Mouse (Mus musculus): ENCODE results near the gene 9430097D07Rik. TPM values are rescaled to one million over a fixed set of nuclear protein-coding genes. Genes with fewer than 3 reads are reported as not detected.

9430097D07Rik gene
- polyA plus RNA-seq, 1 experiment from 2014 or later: 0.22 TPM

DNA sequence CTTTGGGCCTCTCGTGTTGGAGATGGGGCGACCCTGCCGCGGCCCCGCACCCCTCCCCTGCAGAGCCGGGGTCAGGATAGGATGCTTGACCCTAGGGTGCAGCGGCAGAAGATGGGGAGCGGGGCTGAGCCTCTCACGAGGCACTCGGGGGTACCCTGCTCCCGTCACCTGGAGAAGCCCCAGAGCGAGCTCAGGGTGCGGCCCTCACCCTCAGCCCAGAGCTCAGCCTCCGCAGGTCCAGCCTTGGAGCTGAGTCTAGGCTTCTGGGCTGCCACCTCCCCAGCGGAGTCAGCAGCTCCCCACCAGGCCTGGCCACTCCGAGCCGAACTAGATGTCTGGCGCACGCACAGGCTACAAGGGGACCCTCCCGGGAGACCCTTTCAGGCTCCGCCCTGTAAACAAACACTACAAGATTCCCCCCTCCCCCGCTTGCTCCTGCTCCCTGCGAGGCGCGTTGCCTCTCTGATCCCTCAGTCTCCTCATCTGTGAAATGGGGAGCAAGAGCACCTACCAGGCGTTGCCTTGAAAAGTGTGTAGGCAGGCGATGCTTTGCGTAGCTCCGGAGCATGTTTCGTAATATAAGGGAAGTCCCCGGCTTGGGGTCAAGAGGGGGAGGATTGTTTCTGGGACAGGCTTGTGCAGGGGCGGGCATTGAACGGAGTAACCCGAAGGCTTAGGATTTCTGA lies 31.9 kb upstream of the 9430097D07Rik start:
- H3K4me3 ChIP-seq: peak overlapping the region; percentile 78
- 7% methylated on average over 34 of the region's 34 CpGs for WGBS
- H3K4me1 ChIP-seq: peaks cover 42% of the 10 kb centered on the region
- peak overlapping the region; percentile 89 for H3K27ac ChIP-seq (replicated peaks)
- peaks cover 12% of the 10 kb centered on the region for H3K27me3 ChIP-seq (ENCODE audit: low read depth, poor library complexity, severe bottlenecking)
- peaks cover 3% of the 10 kb centered on the region; the same call in 1 of the 2 replicates for H3K36me3 ChIP-seq
- peak; percentile 58 for DNase-seq (ENCODE audit: low spot score)
- H3K9me3 ChIP-seq (replicated peaks): no peaks in the 10 kb centered on the region

DNA sequence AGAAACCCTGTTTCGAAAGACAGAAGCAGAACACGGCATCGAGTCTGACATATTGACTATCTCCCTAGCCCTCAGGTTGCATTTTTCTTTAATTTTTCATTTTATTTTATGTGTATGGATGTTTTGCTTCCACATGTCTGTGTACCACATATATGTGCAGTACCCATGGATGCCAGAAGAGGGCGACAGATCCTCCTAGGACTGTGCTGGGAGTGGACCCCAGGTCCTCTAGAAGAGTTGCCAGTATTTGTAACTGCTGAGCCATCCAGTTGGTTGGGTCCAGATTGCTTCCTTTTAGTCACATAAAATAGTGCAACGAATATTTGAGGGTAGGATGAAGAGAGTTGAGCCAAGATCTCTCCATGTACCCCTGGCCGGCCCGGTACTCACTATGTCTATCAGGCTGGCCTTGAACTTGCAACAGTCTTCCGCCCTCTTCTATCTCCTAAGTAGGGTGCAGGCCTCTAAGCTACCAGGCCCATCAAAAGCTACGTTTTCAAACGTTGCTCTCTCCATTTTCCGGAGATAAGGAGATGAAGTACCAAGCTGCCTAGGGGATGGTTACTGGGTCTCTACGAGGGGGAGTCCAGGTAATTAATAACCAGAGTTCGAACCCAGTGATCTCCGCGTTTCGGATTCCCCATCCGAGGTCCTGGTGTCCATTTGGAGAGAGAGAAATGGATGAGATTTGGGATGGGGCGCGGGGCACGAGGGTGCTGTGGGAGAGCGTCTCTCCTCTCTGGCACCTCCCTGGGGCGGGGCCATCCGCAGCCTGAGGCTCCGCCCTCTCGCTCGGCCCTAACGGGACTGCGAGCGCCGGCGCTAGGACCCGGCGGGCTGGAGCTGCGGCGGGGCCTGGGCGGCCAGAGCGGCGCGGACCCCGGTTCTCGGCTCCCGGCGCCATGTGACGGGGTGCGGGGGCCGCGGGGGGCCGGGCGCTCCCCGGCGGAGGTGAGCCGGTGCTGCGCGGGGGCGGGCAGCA lies 31.0 kb upstream of the 9430097D07Rik start:
- Histone ChIP-seq H3K9me3 (replicated peaks) (no peaks in the 10 kb centered on the region), H3K4me1 (peaks cover 52% of the 10 kb centered on the region), H3K27ac (replicated peaks) (peak overlapping the region; percentile 89), H3K36me3 (no peaks in the 10 kb centered on the region), H3K4me3 (peak overlapping the region; percentile 78), H3K27me3 (ENCODE audit: low read depth, poor library complexity, severe bottlenecking) (peaks cover 12% of the 10 kb centered on the region)
- WGBS: 12% methylated on average over 55 of the region's 55 CpGs
- DNase-seq (ENCODE audit: low spot score): peak; percentile 83

DNA sequence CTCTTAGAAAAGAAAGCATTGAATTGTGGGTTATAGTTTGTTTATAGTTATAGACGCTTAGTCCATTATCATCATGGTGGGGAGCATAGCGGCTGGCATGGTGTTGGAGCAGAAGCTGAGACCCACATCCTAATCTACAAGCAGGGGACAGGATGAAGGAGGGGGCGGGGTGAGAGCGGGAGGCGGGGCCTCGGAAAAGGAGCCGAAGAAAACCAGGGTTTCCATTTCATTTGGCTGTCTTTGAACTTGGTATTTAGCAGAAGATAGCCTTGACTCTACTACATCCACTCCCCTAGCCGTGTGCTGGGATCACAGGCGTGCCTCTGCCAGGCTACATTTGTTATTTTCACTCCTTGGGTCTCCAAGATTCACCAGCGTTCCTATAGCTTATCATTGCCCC lies 29.1 kb upstream of the 9430097D07Rik start:
- H3K9me3 ChIP-seq (replicated peaks): no peaks in the 10 kb centered on the region
- H3K27ac ChIP-seq (replicated peaks): no peak overlapping the region
- H3K27me3 ChIP-seq (ENCODE audit: low read depth, poor library complexity, severe bottlenecking): peaks cover 12% of the 10 kb centered on the region
- peaks cover 45% of the 10 kb centered on the region for H3K4me1 ChIP-seq
- no peak overlapping the region for H3K4me3 ChIP-seq
- DNase-seq (ENCODE audit: low spot score): no peak
- H3K36me3 ChIP-seq: no peaks in the 10 kb centered on the region
- WGBS: 55% methylated on average over 10 of the region's 10 CpGs

DNA sequence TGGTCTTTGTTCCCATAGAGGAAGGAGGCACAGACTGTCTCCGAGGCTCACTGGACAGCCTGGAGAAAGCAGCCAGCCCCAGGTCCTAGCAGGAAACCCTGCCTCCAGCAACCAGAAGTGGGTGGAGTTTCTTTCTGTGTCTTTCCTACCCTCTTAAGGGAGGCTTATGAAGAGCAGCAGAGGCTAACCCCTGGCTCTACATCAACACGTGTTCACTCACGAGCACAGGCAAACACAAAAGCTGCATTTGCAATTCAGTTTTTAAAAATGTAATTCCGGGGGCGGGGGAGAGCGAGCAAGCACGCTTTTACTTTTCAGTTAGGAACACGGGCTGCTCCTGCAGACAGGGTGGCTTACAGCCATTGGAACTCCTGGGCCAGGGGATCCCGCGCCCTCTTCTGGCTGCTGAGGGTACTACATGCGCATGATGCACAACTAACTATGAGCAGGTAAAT lies 27.1 kb upstream of the 9430097D07Rik start:
- H3K4me1 ChIP-seq: peaks cover 30% of the 10 kb centered on the region
- peak; percentile 89 for DNase-seq (ENCODE audit: low spot score)
- peaks cover 4% of the 10 kb centered on the region for H3K27me3 ChIP-seq (ENCODE audit: low read depth, poor library complexity, severe bottlenecking)
- H3K27ac ChIP-seq (replicated peaks): peak overlapping the region; percentile 64
- peak overlapping the region; percentile 50 for H3K4me3 ChIP-seq
- H3K36me3 ChIP-seq: no peaks in the 10 kb centered on the region
- no peaks in the 10 kb centered on the region for H3K9me3 ChIP-seq (replicated peaks)
- 1% methylated on average over 11 of the region's 11 CpGs for WGBS

DNA sequence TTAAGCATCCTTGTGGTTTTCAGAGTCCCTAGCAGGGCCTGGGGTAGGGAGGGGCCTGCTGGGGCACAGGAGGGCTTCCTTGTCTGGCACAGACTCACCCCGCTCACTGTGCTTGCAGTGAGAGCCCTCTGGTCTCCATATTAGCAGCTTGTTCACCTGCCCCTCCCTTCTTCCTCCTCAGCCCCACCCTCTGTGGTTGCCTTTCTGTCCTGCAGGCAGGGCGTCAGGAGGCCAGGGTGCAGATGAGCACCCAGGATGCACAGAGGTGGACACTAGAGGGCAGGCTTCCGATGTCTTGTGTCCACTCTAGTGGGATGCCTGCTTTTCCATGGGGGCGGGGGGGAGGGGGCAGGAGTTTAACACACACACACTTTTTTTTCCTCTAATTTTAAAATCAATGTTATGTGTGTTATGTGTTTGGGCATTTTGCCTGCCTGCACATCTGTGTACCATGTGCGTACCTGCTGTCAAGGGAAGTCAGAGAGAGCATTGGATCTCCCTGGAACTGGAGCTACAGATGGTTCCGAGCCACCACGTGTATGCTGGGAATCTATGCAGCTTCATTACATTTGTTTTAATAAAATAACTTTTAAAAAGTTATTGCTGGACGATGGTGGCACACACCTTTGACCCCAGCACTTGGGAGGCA lies 26.1 kb upstream of the 9430097D07Rik start:
- H3K36me3 ChIP-seq: no peaks in the 10 kb centered on the region
- WGBS: 36% methylated on average over 8 of the region's 8 CpGs
- no peak for DNase-seq (ENCODE audit: low spot score)
- peaks cover 19% of the 10 kb centered on the region for H3K4me1 ChIP-seq
- H3K27ac ChIP-seq (replicated peaks): 0 out of 2 replicates have a peak overlapping the region, but pooled peaks have one; percentile 9
- no peaks in the 10 kb centered on the region for H3K27me3 ChIP-seq (ENCODE audit: low read depth, poor library complexity, severe bottlenecking)
- H3K9me3 ChIP-seq (replicated peaks): no peaks in the 10 kb centered on the region
- H3K4me3 ChIP-seq: no peak overlapping the region

DNA sequence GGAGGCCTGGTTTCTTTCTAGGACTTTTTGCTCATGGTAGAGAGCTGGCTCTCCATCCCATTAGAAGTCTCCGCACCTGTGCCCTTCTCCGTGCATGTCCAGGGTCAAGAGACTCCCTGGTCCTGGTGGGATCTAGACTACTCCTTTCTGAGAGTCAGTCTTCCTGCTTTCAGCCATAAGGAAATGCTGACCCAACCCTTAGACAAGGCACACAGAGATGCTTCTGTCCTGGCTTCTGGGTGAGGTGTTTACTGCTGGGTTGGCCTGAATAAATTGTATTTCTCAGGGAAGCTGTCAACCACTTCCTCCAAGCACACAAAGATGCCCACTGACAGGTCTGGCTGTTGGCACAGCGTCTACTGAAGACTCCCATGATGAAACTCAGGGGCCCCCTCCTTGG lies 23.9 kb upstream of the 9430097D07Rik start, which contains the start of gene St6galnac6:
Gene St6galnac6, plus strand, starts transcription at position 301 of the 400 bp plus-strand sequence.
- no peaks in the 10 kb centered on the region for H3K27me3 ChIP-seq (ENCODE audit: low read depth, poor library complexity, severe bottlenecking)
- peaks cover 17% of the 10 kb centered on the region for H3K4me1 ChIP-seq
- DNase-seq (ENCODE audit: low spot score): no peak
- H3K4me3 ChIP-seq: no peak within 1 kb of the TSS
- 97% methylated on average over 3 of the region's 3 CpGs for WGBS
- no peak within 1 kb of the TSS for H3K27ac ChIP-seq (replicated peaks)
- no peaks in the 10 kb centered on the region for H3K36me3 ChIP-seq
- H3K9me3 ChIP-seq (replicated peaks): no peaks in the 10 kb centered on the region

DNA sequence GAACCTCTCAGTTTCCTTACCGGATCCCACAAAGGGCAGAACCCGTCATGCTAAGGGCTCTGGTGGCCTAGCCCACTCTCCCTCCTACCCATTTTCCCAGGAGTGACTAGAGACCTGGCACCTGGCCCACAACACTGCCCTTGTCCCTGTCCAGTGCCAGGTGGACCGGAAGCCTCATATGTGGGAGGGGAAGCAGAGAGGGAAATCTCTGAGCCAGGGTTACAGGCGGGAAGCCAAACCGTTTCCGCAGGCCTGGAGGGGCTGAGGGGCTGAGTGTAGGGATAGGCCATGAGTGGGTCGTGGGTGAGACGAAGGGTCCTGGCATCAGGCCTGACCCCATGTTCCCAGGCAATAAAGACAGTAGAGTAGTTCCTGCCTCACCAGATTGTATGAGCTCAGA lies 23.0 kb upstream of the 9430097D07Rik start:
- 95% methylated on average over 8 of the region's 8 CpGs for WGBS
- DNase-seq (ENCODE audit: low spot score): no peak
- Histone ChIP-seq H3K27ac (replicated peaks) (no peak overlapping the region), H3K27me3 (ENCODE audit: low read depth, poor library complexity, severe bottlenecking) (no peaks in the 10 kb centered on the region), H3K9me3 (replicated peaks) (no peaks in the 10 kb centered on the region), H3K4me3 (no peak overlapping the region), H3K36me3 (peaks cover 3% of the 10 kb centered on the region; the same call in 1 of the 2 replicates), H3K4me1 (peaks cover 17% of the 10 kb centered on the region)

DNA sequence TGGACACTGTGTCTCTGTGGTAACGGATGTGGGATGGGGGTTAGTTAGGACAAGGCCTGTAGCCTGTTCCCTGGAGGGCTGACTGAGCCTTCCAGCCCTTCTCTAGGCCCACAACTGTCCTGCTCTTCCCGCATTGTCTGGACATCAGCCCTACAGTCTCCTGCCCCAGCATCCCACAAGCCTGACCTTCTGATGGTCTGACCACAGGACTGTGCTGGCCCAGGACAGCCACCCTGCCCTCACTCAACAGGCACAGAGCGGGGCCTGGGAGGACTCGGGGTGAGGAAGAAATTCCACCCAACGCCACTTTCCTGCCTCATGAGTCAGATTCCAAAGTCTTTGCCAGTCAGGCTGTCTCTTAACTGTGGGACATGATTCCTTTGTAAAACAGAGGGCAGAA lies 22.2 kb upstream of the 9430097D07Rik start:
- no peaks in the 10 kb centered on the region for H3K27me3 ChIP-seq (ENCODE audit: low read depth, poor library complexity, severe bottlenecking)
- no peaks in the 10 kb centered on the region for H3K9me3 ChIP-seq (replicated peaks)
- H3K36me3 ChIP-seq: peaks cover 3% of the 10 kb centered on the region; the same call in 1 of the 2 replicates
- H3K27ac ChIP-seq (replicated peaks): peak overlapping the region; percentile 6; the same call in 1 of the 2 replicates
- H3K4me1 ChIP-seq: peaks cover 16% of the 10 kb centered on the region
- DNase-seq (ENCODE audit: low spot score): no peak
- H3K4me3 ChIP-seq: no peak overlapping the region
- 93% methylated on average over 5 of the region's 5 CpGs for WGBS

DNA sequence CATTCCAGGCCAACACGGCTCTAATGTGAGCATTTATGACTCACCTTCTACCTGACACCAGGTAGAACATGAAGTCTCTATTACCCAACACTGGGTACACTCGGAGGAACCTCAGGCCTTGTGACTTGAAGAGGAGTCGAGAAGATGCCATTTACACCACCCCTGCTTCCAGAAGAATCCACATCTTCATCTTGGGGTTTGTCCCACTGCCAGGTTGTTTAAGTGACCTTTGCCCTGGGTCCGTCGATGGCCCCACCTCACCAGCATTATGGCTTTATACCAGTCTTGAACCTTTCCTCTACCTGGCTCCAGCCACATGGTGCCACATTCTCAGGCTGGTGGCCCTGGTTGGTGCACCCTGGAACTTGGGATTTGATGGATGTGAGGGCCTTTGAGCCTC lies 21.8 kb upstream of the 9430097D07Rik start:
- Histone ChIP-seq H3K4me3 (no peak overlapping the region), H3K36me3 (peaks cover 3% of the 10 kb centered on the region; the same call in 1 of the 2 replicates), H3K9me3 (replicated peaks) (no peaks in the 10 kb centered on the region), H3K27ac (replicated peaks) (0 out of 2 replicates have a peak overlapping the region, but pooled peaks have one; percentile 6), H3K27me3 (ENCODE audit: low read depth, poor library complexity, severe bottlenecking) (no peaks in the 10 kb centered on the region), H3K4me1 (peaks cover 11% of the 10 kb centered on the region)
- 86% methylated on average over 5 of the region's 5 CpGs for WGBS
- DNase-seq (ENCODE audit: low spot score): no peak

DNA sequence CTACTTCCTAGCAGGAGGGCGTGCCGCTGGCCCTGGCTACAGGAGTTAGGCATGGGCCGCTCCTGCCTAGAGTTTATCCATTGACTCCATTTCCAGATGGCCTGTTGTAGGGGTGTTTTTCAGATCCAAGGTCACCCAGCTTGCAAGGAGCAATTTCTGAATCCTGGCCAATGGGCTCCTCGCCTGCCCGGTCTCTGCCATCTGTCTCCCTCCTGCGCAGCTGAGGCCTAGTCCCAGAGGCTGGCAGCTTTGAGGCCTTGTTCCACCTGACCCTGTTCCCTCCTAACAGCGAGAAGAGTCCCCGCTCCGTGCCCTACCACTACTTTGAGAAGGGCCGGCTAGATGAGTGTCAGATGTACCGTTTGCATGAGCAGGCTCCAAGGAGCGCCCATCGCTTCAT lies 21.2 kb upstream of the 9430097D07Rik start:
- peaks cover 6% of the 10 kb centered on the region for H3K4me1 ChIP-seq
- peaks cover 3% of the 10 kb centered on the region; the same call in 1 of the 2 replicates for H3K36me3 ChIP-seq
- no peak overlapping the region for H3K4me3 ChIP-seq
- 91% methylated on average over 13 of the region's 13 CpGs for WGBS
- H3K9me3 ChIP-seq (replicated peaks): no peaks in the 10 kb centered on the region
- no peak for DNase-seq (ENCODE audit: low spot score)
- H3K27ac ChIP-seq (replicated peaks): no peak overlapping the region
- no peaks in the 10 kb centered on the region for H3K27me3 ChIP-seq (ENCODE audit: low read depth, poor library complexity, severe bottlenecking)

DNA sequence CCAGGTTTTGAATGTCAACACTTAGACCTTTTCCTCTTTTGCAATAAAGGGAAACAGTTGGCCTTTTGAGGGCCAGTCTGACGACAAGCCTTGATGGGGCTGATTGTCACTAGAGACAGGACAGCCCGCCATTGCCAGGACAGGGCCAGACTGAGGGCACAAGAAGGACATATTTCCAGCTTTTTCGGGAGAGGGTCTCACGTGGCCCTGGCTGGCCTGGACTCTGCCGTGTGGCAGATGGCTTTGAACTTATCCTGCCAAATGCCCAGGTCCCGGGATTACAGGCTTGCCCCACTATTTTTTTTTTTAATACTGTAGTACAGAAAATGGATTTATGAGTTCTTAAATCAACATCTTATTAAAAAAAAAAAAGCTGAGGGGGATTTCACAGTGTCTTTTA lies 15.8 kb upstream of the 9430097D07Rik start:
- Histone ChIP-seq H3K27me3 (ENCODE audit: low read depth, poor library complexity, severe bottlenecking) (peaks cover 9% of the 10 kb centered on the region; the same call in 1 of the 2 replicates), H3K4me1 (peaks cover 28% of the 10 kb centered on the region), H3K9me3 (replicated peaks) (no peaks in the 10 kb centered on the region), H3K4me3 (no peak overlapping the region), H3K27ac (replicated peaks) (no peak overlapping the region), H3K36me3 (peaks cover 3% of the 10 kb centered on the region; the same call in 1 of the 2 replicates)
- 82% methylated on average over 6 of the region's 6 CpGs for WGBS
- DNase-seq (ENCODE audit: low spot score): no peak

DNA sequence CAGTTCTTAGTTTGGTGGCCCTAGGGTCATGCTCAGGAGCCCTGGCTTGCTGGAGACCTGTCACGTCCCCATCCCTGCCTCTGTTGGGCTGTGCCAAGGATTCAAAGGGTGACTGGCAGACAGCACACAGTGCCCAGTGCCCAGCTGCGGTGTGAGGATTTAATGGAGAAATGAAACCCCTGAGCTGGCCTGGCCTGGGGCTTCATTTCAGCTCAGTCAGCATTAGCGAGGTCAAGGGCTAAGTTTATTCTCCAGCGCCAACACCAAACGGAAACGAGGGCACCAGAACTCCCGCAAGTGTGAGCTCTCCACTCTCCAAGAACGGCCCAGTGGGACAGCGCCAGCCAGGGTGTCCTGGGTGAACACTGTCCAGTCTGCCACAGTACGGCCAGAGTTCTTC lies 14.7 kb upstream of the 9430097D07Rik start:
- H3K4me1 ChIP-seq: peaks cover 28% of the 10 kb centered on the region
- H3K9me3 ChIP-seq (replicated peaks): no peaks in the 10 kb centered on the region
- H3K36me3 ChIP-seq: peaks cover 3% of the 10 kb centered on the region; the same call in 1 of the 2 replicates
- H3K27me3 ChIP-seq (ENCODE audit: low read depth, poor library complexity, severe bottlenecking): peaks cover 15% of the 10 kb centered on the region; the same call in 1 of the 2 replicates
- H3K4me3 ChIP-seq: no peak overlapping the region
- 84% methylated on average over 10 of the region's 10 CpGs for WGBS
- no peak overlapping the region for H3K27ac ChIP-seq (replicated peaks)
- no peak for DNase-seq (ENCODE audit: low spot score)

All from midbrain, embryonic 10.5 days (tissue).